Mouse (Mus musculus) left cerebral cortex, postnatal 36 days (tissue): ENCODE results near the gene Lrch3. TPM values are rescaled to one million over a fixed set of nuclear protein-coding genes. Genes with fewer than 3 reads are reported as not detected.

Experiments
- total RNA-seq, 2 experiments: library from RNA; stranded (reverse); gene quantifications; 2 replicates each; pipeline ENCODE4 v1.2.3; 2021

Lrch3 gene
- total RNA-seq, 2 experiments from 2014 or later = 31.5 to 39.3 TPM

Other genes starting within 250 kb of the Lrch3 start
- gene Muc4, start 178.2 kb upstream of the Lrch3 start, total RNA-seq = not detected
- gene Muc20, start 116.7 kb upstream of the Lrch3 start, total RNA-seq = not detected
- gene Smbd1, start 103.6 kb upstream of the Lrch3 start, total RNA-seq = not detected
- gene Fyttd1, start 36.6 kb upstream of the Lrch3 start, total RNA-seq = 100 to 1,000 TPM; 115 to 121 TPM
- gene Rubcn, start 36.3 kb upstream of the Lrch3 start, total RNA-seq = 10 to 100 TPM; 60.7 to 72.2 TPM
- 1 to 10 TPM; 5.4 to 5.8 TPM for gene Iqcg, start 142.1 kb downstream of the Lrch3 start, total RNA-seq
- gene Rpl35a, start 142.4 kb downstream of the Lrch3 start, total RNA-seq = 100 to 1,000 TPM; 266 to 277 TPM
- gene Lmln, start 148.4 kb downstream of the Lrch3 start, total RNA-seq = 10 to 100 TPM; 10.3 to 11.9 TPM